Mouse (Mus musculus) cerebellum, adult 2 months (tissue): ENCODE results near the gene Pitpna.

Experiments
- CTCF ChIP-seq: fragments of 200-500 bp; IDR thresholded peaks from 2 replicates; pipeline ENCODE4 v1.5.1; 2011; ENCODE audit warnings: low read depth, mild to moderate bottlenecking, control low read depth, low read length, moderate library complexity, borderline replicate concordance; ENCODE audit not compliant: insufficient read depth
- POLR2A ChIP-seq: fragments of 200-500 bp; IDR thresholded peaks from 2 replicates; pipeline ENCODE4 v1.6.1; 2011; ENCODE audit warnings: low read length, control low read depth, borderline replicate concordance; ENCODE audit not compliant: insufficient read depth

- TF ChIP-seq POLR2A (no peak), CTCF (no peak)
Observed at GRCm38 (mm10) chr11:75575560-75576123, 12.3 kb upstream of the Pitpna start.
